Mouse (Mus musculus) c-Kit-positive CD71-positive TER-119-positive erythroid progenitor cells, embryonic 14.5 days (primary cell): ENCODE measurements around the gene Olfr1461.

Experiments used
- DNase-seq: peaks from one replicate; pipeline ENCODE4 v3.0.0-alpha.2; 2013; ENCODE audit warnings: low spot score

The Olfr1461 gene

DNA sequence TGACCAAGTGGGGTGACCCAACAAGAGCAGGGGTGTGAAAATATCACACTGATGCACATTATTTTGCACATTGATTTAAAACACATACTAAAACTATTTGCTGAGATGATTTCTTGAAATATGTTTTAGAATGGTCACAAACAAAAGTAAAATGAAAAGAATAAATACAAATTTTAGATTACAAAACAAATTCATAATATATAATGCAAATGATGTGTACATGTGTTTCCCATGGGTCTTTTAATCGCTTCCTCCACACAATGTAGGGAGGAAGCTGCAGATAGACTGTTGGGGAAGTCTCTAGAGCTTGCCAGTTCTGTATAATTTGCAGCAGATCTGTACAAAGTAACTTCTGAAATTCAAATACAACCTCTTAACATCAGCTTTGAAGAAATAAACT is at the start of gene Olfr1461:
Gene Olfr1461 (plus strand): TSS at position 301 of the 400 bp plus-strand sequence.
- no peak for DNase-seq

DNA sequence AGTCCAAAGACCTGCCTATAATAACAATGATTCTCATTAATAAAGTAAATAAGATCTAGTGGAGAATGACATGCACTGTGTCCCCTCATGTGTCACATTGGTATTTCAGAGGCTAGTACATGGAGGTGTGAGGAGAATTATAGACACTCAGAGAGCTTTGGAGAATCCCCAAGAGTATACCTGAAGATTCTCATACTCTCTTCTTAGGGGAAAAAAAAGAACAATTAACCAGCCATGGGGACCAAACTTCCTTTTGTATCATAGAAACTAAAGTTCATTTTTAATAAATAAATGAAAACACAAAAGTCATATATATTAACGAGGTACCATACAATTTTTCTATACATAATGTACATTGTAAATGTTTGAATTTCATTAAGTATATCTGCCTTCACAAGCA is 13.4 kb upstream of the Olfr1461 start, which contains the start of gene Olfr1459:
Gene Olfr1459 (minus strand): TSS at position 101 of the 400 bp plus-strand sequence.
- DNase-seq: no peak

GRCm38 (mm10) chr19:13185434-13185833 is 22.6 kb downstream of the Olfr1461 start, which contains the start of gene Olfr1462:
Gene Olfr1462, plus strand, starts transcription at chr19:13185734.
- no peak for DNase-seq
